Mouse (Mus musculus): Measurements from ENCODE around the gene Patj.

GRCm38 (mm10) chr4:98546456-98547176 is 151.0 kb downstream of the Patj start:
- TF ChIP-seq CTCF (conservative IDR thresholded peaks at IDR 0.05; ENCODE audit: low read length) (no peak), NANOG (IDR thresholded peaks at IDR 0.05; ENCODE audit: borderline replicate concordance, low read length) (no peak)

Data from E14TG2a.4 (cell line).